Mouse (Mus musculus): ENCODE results near the gene Mvd.

DNA sequence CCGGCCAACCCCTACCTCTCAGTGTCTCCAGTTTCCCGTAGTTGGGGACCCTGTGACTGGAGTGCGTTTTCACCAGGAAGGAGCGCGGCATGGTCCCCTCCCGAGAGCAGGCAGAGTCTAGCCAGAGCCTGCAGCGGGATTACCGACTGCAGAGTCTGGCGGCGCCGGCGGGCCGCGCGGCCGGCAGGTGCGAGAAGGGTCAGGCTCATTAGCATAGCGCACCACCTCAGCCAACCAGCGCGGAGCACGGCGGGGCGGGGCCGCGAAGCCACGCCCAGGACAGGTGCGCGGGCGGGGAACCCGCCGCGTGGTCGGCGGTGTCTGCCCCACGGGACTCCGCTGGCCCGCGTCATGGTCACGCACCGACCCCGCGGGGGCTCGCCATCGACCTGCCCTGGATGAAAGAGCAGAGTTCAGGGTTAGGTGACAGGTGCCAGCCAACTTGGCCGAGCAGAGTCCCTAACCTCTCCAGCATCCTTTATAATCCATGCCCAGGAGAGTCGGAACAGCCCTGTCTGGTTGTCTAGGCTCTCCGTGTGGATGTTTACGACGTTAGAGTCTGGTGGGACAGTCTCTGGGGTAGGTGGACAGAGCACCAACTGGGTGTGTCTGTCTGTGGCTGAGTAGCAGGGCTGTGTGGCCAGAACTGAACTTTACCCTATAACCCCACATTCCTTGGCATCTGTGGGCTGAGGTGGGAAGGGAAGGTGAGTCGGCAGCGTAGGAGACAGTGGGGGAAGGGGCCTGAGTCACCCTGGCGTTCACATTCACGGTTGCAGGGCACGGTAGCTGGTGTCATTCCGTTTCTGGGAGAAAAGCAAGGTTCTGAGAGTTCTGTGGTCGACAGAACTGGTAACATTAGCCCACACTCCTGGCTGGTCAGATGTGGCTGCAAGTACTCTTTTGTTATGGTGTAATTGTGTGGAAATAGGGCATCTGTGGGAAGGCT lies 17.6 kb upstream of the Mvd start, which contains the start of gene Snai3:
- TF ChIP-seq EP300 (IDR thresholded peaks at IDR 0.05; ENCODE audit: low read depth): no peak
- no peak for TF ChIP-seq CTCF (IDR thresholded peaks at IDR 0.05; ENCODE audit: low read depth)

Data from heart, postnatal 0 days (tissue).